Mouse (Mus musculus) stomach, postnatal 0 days (tissue): ENCODE data around the gene Ccnd3. TPM values are rescaled to one million over a fixed set of nuclear protein-coding genes. Genes with fewer than 3 reads are reported as not detected.

ENCODE experiments used
- ATAC-seq: fragments of 200-750 bp; cut with Nextera tagmentation; 2 replicates; pipeline ENCODE4 v1.8.0; 2017; ENCODE audit not compliant: low FRiP score, low TSS enrichment
- DNase-seq: peaks from one replicate; pipeline ENCODE4 v3.0.0-alpha.2; 2016; ENCODE audit warnings: low spot score
- H3K27ac ChIP-seq: fragments of 300-500 bp; sonication (generic); replicated peaks from 2 replicates; pipeline ENCODE4 v1.5.1; 2014; ENCODE audit warnings: mild to moderate bottlenecking, control low read depth
- H3K27me3 ChIP-seq: fragments of 300-500 bp; sonication (generic); 2 replicates; pipeline ENCODE4 v1.6.1; 2014; ENCODE audit warnings: low read length; ENCODE audit not compliant: control insufficient read depth, insufficient read depth
- H3K36me3 ChIP-seq: fragments of 300-500 bp; sonication (generic); 2 replicates; pipeline ENCODE4 v1.6.1; 2014; ENCODE audit warnings: low read length, mixed read lengths; ENCODE audit not compliant: control insufficient read depth, insufficient read depth
- H3K4me1 ChIP-seq: fragments of 300-500 bp; sonication (generic); replicated peaks from 2 replicates; pipeline ENCODE4 v1.6.1; 2014; ENCODE audit warnings: antibody characterized with exemption; ENCODE audit not compliant: control insufficient read depth, insufficient read depth
- H3K4me2 ChIP-seq: fragments of 300-500 bp; sonication (generic); replicated peaks from 2 replicates; pipeline ENCODE4 v1.6.1; 2014; ENCODE audit warnings: low read depth, mild to moderate bottlenecking, control low read depth, moderate library complexity
- H3K4me3 ChIP-seq: fragments of 300-500 bp; sonication (generic); 2 replicates; pipeline ENCODE4 v1.5.1; 2014; ENCODE audit warnings: low read depth, low read length, control low read depth
- H3K9ac ChIP-seq: fragments of 300-500 bp; sonication (generic); 2 replicates; pipeline ENCODE4 v1.6.1; 2014; ENCODE audit warnings: mild to moderate bottlenecking, low read length, control low read depth, mixed read lengths
- H3K9me3 ChIP-seq: fragments of 300-500 bp; sonication (generic); 2 replicates; pipeline ENCODE4 v1.6.1; 2016; ENCODE audit warnings: low read length; ENCODE audit not compliant: control insufficient read depth
- CTCF ChIP-seq: IDR thresholded peaks from 2 replicates; pipeline ENCODE4 v1.5.1; 2016; ENCODE audit warnings: antibody characterized with exemption, low read depth, mild to moderate bottlenecking, moderate library complexity
- EP300 ChIP-seq: optimal IDR thresholded peaks from 2 replicates; pipeline ENCODE3; 2016; ENCODE audit warnings: antibody characterized with exemption
- WGBS: fragments of 180-500 bp; shearing (Covaris S2); extraction: QIAGEN DNeasy Blood & Tissue Kit; methylation state at CpG from one replicate; pipeline ENCODE4 v1.1.7; 2014; 5-methylcytosine and 5-hydroxymethylcytosine counted together
- polyA plus RNA-seq: library from polyadenylated mRNA; unstranded; fragments of >200 nt; fragmentation: Nextera tagmentation; extraction: Ambion mirVana; gene quantifications from 2 replicates; pipeline ENCODE4 v1.2.1, GENCODE M21; 2015

The Ccnd3 gene
- polyA plus RNA-seq, 1 experiment from 2014 or later, result 219 TPM

DNA sequence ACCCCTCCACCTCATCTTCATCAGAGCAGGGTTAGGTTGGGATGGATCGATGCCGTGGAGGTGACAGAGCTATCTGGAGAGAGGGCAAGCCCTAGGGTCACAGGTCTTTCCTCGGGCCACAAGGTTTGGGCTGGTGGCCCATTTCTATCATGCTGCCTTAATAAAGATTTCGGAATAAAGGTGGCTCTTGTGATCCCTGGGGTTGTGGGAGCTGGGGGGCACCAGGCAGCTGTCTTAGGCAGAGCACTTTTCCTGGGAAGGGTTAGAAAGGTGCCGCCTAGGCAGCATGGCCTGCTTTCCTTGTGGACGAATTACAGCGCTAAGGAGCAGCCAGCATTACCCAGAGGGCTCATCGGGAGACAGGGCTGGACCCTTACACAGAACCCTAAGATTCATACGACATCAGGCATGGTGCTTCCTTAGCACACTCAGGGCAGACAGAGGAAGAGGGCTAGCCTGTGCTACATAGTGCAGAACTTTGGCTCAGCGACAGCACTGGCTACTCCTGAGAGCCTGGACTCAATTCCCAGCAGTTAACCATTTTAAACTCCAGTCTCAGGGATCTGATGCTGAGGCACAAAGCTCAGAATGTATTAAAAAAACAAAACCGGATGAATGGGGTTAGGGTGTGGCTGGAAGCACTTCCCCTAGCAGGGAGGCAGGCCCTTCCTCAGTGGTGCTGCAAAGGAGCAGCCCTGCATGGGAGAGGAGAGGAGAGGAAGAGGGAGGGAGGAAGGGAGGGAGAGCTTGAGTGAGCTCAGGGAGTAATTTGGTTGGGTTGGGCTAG is 94.9 kb downstream of the Ccnd3 start:
- Histone ChIP-seq H3K27me3 (no peaks in the 10 kb centered on the region), H3K4me1 (peaks cover 14% of the 10 kb centered on the region; the same call in 1 of the 2 replicates), H3K36me3 (peaks cover 24% of the 10 kb centered on the region), H3K4me2 (no peak overlapping the region), H3K9ac (no peak overlapping the region), H3K4me3 (no peak overlapping the region), H3K9me3 (no peaks in the 10 kb centered on the region), H3K27ac (peak overlapping the region; percentile 35; the same call in 1 of the 2 replicates)
- peak; percentile 18 for DNase-seq
- ATAC-seq, result no peak
- TF ChIP-seq CTCF, result no peak
- no peak for TF ChIP-seq EP300
- 64% methylated on average over 11 of the region's 11 CpGs for WGBS

- Histone ChIP-seq H3K27me3 (no peaks in the 10 kb centered on the region), H3K9ac (no peak overlapping the region), H3K4me1 (peaks cover 14% of the 10 kb centered on the region; the same call in 1 of the 2 replicates), H3K9me3 (no peaks in the 10 kb centered on the region), H3K4me2 (no peak overlapping the region), H3K36me3 (peaks cover 27% of the 10 kb centered on the region), H3K4me3 (no peak overlapping the region), H3K27ac (peak overlapping the region; percentile 35; the same call in 1 of the 2 replicates)
- TF ChIP-seq EP300 (no peak), CTCF (no peak)
- 84% methylated on average over 13 of the region's 13 CpGs for WGBS
- DNase-seq (no peak), ATAC-seq (no peak)
Measured at GRCm38 (mm10) chr17:47600601-47601388, 95.9 kb downstream of the Ccnd3 start.

DNA sequence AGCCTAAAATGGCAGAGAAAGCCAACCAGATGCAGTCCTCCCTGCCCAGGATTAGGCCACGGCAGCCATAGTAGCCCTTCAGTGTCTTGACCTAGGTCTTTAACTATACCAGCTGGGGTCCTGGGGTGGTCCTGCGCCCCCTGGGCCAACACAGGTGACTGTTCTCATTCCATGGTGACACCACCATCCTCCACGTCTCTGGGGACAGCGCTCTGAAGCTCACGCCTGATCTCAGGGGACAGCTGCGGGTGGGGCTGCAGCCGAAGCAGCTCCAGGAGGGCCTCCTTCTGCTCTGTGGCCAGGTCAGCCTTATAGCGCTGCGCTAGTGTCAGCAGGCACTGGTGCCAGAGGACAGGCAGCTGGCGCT is 96.5 kb downstream of the Ccnd3 start:
- Histone ChIP-seq H3K36me3 (peaks cover 27% of the 10 kb centered on the region), H3K9ac (no peak overlapping the region), H3K4me2 (no peak overlapping the region), H3K9me3 (no peaks in the 10 kb centered on the region), H3K27ac (no peak overlapping the region), H3K4me1 (peaks cover 10% of the 10 kb centered on the region; the same call in 1 of the 2 replicates), H3K27me3 (no peaks in the 10 kb centered on the region), H3K4me3 (no peak overlapping the region)
- ATAC-seq (0 out of 2 replicates have a peak, but pooled peaks have one; percentile 2), DNase-seq (no peak)
- TF ChIP-seq EP300 (no peak), CTCF (no peak)
- WGBS, result 89% methylated on average over 10 of the region's 10 CpGs

DNA sequence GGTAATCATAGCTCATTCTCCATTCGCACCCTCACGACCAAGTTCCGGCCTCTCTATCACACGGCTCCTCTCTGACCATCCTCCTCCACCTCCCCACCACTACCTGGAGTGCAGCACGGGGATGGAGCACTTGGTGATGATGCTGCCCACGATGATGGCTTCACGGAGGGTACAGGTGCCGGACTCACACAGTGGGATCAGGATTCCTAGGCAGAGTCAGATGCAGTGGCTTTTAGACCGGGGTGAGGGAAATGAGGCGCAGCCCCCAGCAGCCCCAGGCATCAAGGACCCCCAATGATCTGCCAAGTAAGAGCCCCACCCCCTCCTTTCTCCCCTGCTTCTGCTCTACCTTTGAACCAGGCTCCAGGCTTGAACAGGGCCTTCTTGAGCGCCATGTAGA is 97.4 kb downstream of the Ccnd3 start:
- no peak for TF ChIP-seq CTCF
- no peak for TF ChIP-seq EP300
- H3K9me3 ChIP-seq, result no peaks in the 10 kb centered on the region
- DNase-seq, result no peak
- WGBS, result 91% methylated on average over 11 of the region's 11 CpGs
- no peak overlapping the region for H3K27ac ChIP-seq
- peaks cover 26% of the 10 kb centered on the region for H3K36me3 ChIP-seq
- no peak overlapping the region for H3K9ac ChIP-seq
- no peak for ATAC-seq
- no peaks in the 10 kb centered on the region for H3K27me3 ChIP-seq
- no peak overlapping the region for H3K4me3 ChIP-seq
- peaks cover 3% of the 10 kb centered on the region; the same call in 1 of the 2 replicates for H3K4me1 ChIP-seq
- H3K4me2 ChIP-seq, result no peak overlapping the region

DNA sequence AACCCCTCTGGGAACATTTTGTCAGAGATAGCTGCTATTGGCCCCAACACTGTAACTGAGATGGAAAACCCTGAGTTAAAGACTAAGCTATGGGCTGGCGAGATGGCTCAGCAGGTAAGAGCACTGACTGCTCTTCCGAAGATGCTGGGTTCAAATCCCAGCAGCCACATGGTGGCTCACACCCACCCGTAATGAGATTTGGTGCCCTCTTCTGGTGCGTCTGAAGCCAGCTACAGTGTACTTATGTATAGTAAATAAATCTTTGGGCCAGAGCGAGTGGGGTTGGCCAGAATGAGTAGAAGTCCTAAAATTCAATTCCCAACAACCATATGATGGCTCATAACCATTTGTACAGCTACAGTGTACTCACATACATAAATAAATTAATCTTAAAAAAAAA is 101.4 kb downstream of the Ccnd3 start:
- H3K4me3 ChIP-seq, result no peak overlapping the region
- no peak overlapping the region for H3K4me2 ChIP-seq
- no peak for TF ChIP-seq EP300
- peak; percentile 62 for TF ChIP-seq CTCF
- ATAC-seq, result no peak
- no peaks in the 10 kb centered on the region for H3K4me1 ChIP-seq
- H3K36me3 ChIP-seq, result peaks cover 16% of the 10 kb centered on the region
- DNase-seq, result no peak
- no peaks in the 10 kb centered on the region for H3K27me3 ChIP-seq
- no peaks in the 10 kb centered on the region for H3K9me3 ChIP-seq
- WGBS, result 70% methylated on average over 5 of the region's 5 CpGs
- no peak overlapping the region for H3K9ac ChIP-seq
- H3K27ac ChIP-seq, result no peak overlapping the region

- DNase-seq (no peak), ATAC-seq (no peak)
- Histone ChIP-seq H3K27ac (no peak overlapping the region), H3K4me1 (0 out of 2 replicates have a peak, but pooled peaks cover 4% of the 10 kb centered on the region), H3K27me3 (no peaks in the 10 kb centered on the region), H3K9me3 (no peaks in the 10 kb centered on the region), H3K4me3 (no peak overlapping the region), H3K36me3 (peaks cover 3% of the 10 kb centered on the region), H3K4me2 (no peak overlapping the region), H3K9ac (no peak overlapping the region)
- no peak for TF ChIP-seq EP300
- no peak for TF ChIP-seq CTCF
- 92% methylated on average over 4 of the region's 4 CpGs for WGBS
Measured at GRCm38 (mm10) chr17:47609182-47609581, 104.3 kb downstream of the Ccnd3 start.
